In the genomic region with DNA sequence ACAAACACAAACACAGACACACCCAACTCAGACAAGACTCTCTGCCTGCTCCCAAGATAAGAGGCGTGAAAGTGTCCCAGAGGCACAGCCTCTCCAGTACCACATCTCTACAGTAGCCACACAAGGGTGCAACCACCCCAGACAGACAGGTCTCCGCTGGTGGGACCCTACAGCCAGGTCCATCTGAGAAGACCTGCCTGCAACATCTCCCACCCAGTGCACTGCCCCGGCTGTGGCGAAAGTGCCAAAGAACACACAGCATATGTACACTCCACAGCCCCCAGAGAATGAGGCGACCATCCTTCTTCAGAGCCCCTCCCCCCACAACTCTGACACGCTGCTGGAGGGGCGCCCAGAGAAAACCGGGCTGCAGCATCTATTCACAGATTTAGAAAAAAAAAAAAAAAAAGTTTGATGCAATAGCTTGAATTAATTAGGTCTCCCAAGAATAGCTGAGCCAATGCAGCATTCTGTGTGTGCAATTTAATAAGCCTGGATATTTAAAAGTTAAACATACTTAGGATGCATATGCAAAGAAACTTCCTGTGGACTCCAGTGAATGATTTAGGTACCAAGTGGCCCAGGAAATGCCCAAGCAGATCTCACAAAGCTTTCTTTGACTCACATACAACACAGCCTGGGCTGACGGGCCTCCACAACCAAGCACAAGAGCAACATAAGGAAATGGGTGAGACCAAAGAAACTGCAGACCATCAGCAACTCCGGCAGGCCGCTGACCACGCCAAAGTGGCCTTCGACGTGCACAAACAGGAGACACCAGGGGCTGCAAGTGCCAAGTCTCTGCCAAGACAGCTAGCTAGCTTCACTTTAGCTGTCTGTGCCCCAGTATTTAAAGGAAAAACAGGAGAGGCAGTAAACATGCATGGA, we compare ENCODE assay signal across 8 mouse cellular contexts. TPM values are rescaled to one million over a fixed set of nuclear protein-coding genes. Genes with fewer than 3 reads are reported as not detected.
DNase-seq lines count a peak whose midpoint lies in the region; ATAC-seq and TF ChIP-seq lines count a peak whose summit lies in the region.

No protein-coding gene starts in this region.

- peaks cover 55% of the 10 kb centered on the region for H3K4me1 ChIP-seq in heart, postnatal 0 days (ENCODE audit: control insufficient read depth, insufficient read depth)
- H3K4me1 ChIP-seq in liver, postnatal 0 days (ENCODE audit: insufficient read depth): peaks cover 54% of the 10 kb centered on the region

- H3K4me2 ChIP-seq in heart, postnatal 0 days (ENCODE audit: low read depth, low read length): peak overlapping the region; percentile 91
- peak overlapping the region; percentile 74 for H3K4me2 ChIP-seq in liver, postnatal 0 days (ENCODE audit: low read depth, low read length)

- WGBS in heart, postnatal 0 days: 6% methylated on average over 14 of the region's 14 CpGs
- WGBS in liver, postnatal 0 days (ENCODE audit: insufficient replicate concordance): 20% methylated on average over 14 of the region's 14 CpGs

- TF ChIP-seq EP300 in heart, postnatal 0 days (IDR thresholded peaks at IDR 0.05; ENCODE audit: low read depth): no peak
- TF ChIP-seq EP300 in liver, postnatal 0 days (IDR thresholded peaks at IDR 0.05; ENCODE audit: low read depth): no peak

- no peaks in the 10 kb centered on the region for H3K36me3 ChIP-seq in heart, postnatal 0 days (replicated peaks; ENCODE audit: control insufficient read depth, insufficient read depth, low read length)
- no peaks in the 10 kb centered on the region for H3K36me3 ChIP-seq in liver, postnatal 0 days (replicated peaks; ENCODE audit: insufficient read depth, low read length)

- intact Hi-C loops in heart, postnatal 25 days (cut with DNase I): loop anchor here (5.0 kb wide), 1 partner anchor 93 kb away; no protein-coding TSS in a partner anchor

- no peak for TF ChIP-seq CTCF in heart, postnatal 0 days (IDR thresholded peaks at IDR 0.05; ENCODE audit: low read depth)
- no peak for TF ChIP-seq CTCF in liver, postnatal 0 days (IDR thresholded peaks at IDR 0.05; ENCODE audit: low read depth)

- peak overlapping the region; percentile 86; the same call in 1 of the 2 replicates for H3K27ac ChIP-seq in heart, postnatal 0 days (ENCODE audit: low read depth)
- H3K27ac ChIP-seq in liver, postnatal 0 days (ENCODE audit: low read depth): peak overlapping the region; percentile 30; the same call in 1 of the 2 replicates

- peak overlapping the region; percentile 78 for H3K4me3 ChIP-seq in heart, postnatal 0 days (ENCODE audit: low read depth, low read length)
- peak overlapping the region; percentile 64 for H3K4me3 ChIP-seq in liver, postnatal 0 days (ENCODE audit: low read depth, low read length)

- H3K9me3 ChIP-seq in heart, postnatal 0 days (replicated peaks; ENCODE audit: control insufficient read depth, low read length): no peaks in the 10 kb centered on the region
- no peaks in the 10 kb centered on the region for H3K9me3 ChIP-seq in liver, postnatal 0 days (ENCODE audit: low read length)

- peak; percentile 96 for DNase-seq in heart, adult 11 months
- no peak for DNase-seq in heart, postnatal 25 days (ENCODE audit: low spot score)
- peak; percentile 67 for DNase-seq in 3T3-L1 (ENCODE audit: low read depth, low spot score)
- DNase-seq in adrenal gland, postnatal 14 days: peak; percentile 53
- DNase-seq in heart, postnatal 0 days (ENCODE audit: low spot score): no peak
- no peak for DNase-seq in liver, postnatal 0 days
- no peak for DNase-seq in ovary, postnatal 10 days (ENCODE audit: low spot score)
- DNase-seq in thymus, postnatal 25 days: no peak

- H3K27me3 ChIP-seq in heart, postnatal 0 days (ENCODE audit: control insufficient read depth, insufficient read depth, low read length): no peaks in the 10 kb centered on the region
- H3K27me3 ChIP-seq in liver, postnatal 0 days (ENCODE audit: insufficient read depth, low read length): no peaks in the 10 kb centered on the region

- peak overlapping the region; percentile 83 for H3K9ac ChIP-seq in heart, postnatal 0 days (replicated peaks; ENCODE audit: low read depth, low read length)
- H3K9ac ChIP-seq in liver, postnatal 0 days (replicated peaks): peak overlapping the region; percentile 78

- ATAC-seq in heart, postnatal 0 days (ENCODE audit: insufficient read depth, low read depth): no peak
- no peak for ATAC-seq in liver, postnatal 0 days

RNA-seq across cellular contexts. Expression of gene Ski, which starts 1.9 kb away (rescaled TPM):
- total RNA-seq in heart, postnatal 25 days (2021): 10 to 100 TPM; 55.0 to 63.9 TPM
- 66.2 and 70.1 TPM in 2 replicates for total RNA-seq in adrenal gland, postnatal 14 days (2021)
- total RNA-seq in heart, postnatal 0 days (2014; rRNA removed; ENCODE audit: low replicate concordance): 53.2 and 60.6 TPM in 2 replicates
- polyA plus RNA-seq in heart, postnatal 0 days (2015; fragmentation: Nextera tagmentation; extraction: Ambion mirVana): 7.7 and 9.3 TPM in 2 replicates
- polyA plus RNA-seq in liver, postnatal 0 days (2015; fragmentation: Nextera tagmentation; extraction: Ambion mirVana): 3.5 and 3.7 TPM in 2 replicates

RNA-seq across cellular contexts. Expression of gene Faap20, which starts 29.1 kb away (rescaled TPM):
- 10 to 100 TPM; 13.5 to 15.5 TPM for total RNA-seq in heart, postnatal 25 days (2021)
- total RNA-seq in adrenal gland, postnatal 14 days (2021): 39.4 and 43.1 TPM in 2 replicates
- 45.8 and 69.2 TPM in 2 replicates for total RNA-seq in heart, postnatal 0 days (2014; rRNA removed; ENCODE audit: low replicate concordance)
- 48.1 and 51.0 TPM in 2 replicates for polyA plus RNA-seq in heart, postnatal 0 days (2015; fragmentation: Nextera tagmentation; extraction: Ambion mirVana)
- polyA plus RNA-seq in liver, postnatal 0 days (2015; fragmentation: Nextera tagmentation; extraction: Ambion mirVana): 23.1 and 24.7 TPM in 2 replicates

Comparison
In these comparisons a context has a peak if more than half of its experiments do, and no peak if none do; other contexts are left out.
1. DNase-seq: peak in heart, adult 11 months (single experiment), 3T3-L1 (single experiment) and adrenal gland, postnatal 14 days (single experiment); none in heart, postnatal 25 days (single experiment), heart, postnatal 0 days (single experiment), liver, postnatal 0 days (single experiment), ovary, postnatal 10 days (single experiment) and thymus, postnatal 25 days (single experiment).